ENCODE assay signal across 7 mouse cellular contexts in genomic region chr2:118926998-118927739, GRCm38 (mm10). TPM values are rescaled to one million over a fixed set of nuclear protein-coding genes. Genes with fewer than 3 reads are reported as not detected.
DNase-seq lines count a peak whose midpoint lies in the region; ATAC-seq and TF ChIP-seq lines count a peak whose summit lies in the region.

No protein-coding gene starts in this region.

- no peak for DNase-seq in lung, postnatal 0 days (ENCODE audit: low spot score)
- DNase-seq in lung, postnatal 10 days: no peak
- no peak for DNase-seq in forebrain, embryonic 14.5 days (ENCODE audit: low spot score)
- no peak for DNase-seq in gastrocnemius, postnatal 10 days
- DNase-seq in gastrocnemius, postnatal 25 days: no peak

- TF ChIP-seq POLR2A in olfactory bulb, adult 2 months (IDR thresholded peaks at IDR 0.05; ENCODE audit: insufficient read depth, low read depth, low read length): no peak

- H3K36me3 ChIP-seq in lung, postnatal 0 days (ENCODE audit: insufficient read depth, low read length): 0 out of 2 replicates have a peak, but pooled peaks cover 2% of the 10 kb centered on the region
- peaks cover 14% of the 10 kb centered on the region for H3K36me3 ChIP-seq in forebrain, embryonic 14.5 days (ENCODE audit: control insufficient read depth, insufficient read depth, low read length)
- H3K36me3 ChIP-seq in limb, embryonic 15.5 days: peaks cover 13% of the 10 kb centered on the region; the same call in 1 of the 2 replicates

- H3K9me3 ChIP-seq in lung, postnatal 0 days (ENCODE audit: low read length): no peaks in the 10 kb centered on the region
- H3K9me3 ChIP-seq in forebrain, embryonic 14.5 days (replicated peaks; ENCODE audit: control insufficient read depth, low read length): no peaks in the 10 kb centered on the region
- H3K9me3 ChIP-seq in limb, embryonic 15.5 days: no peaks in the 10 kb centered on the region

- H3K4me3 ChIP-seq in lung, postnatal 0 days (ENCODE audit: low read depth, low read length): peak overlapping the region; percentile 83
- peak overlapping the region; percentile 67 for H3K4me3 ChIP-seq in forebrain, embryonic 14.5 days (ENCODE audit: low read depth, low read length)
- peak overlapping the region; percentile 76 for H3K4me3 ChIP-seq in limb, embryonic 15.5 days
- peak overlapping the region; percentile 52 for H3K4me3 ChIP-seq in olfactory bulb, adult 2 months (ENCODE audit: insufficient read depth, low read depth, low read length)

- no peak for TF ChIP-seq EP300 in lung, postnatal 0 days (IDR thresholded peaks at IDR 0.05)

- ATAC-seq in lung, postnatal 0 days: no peak
- no peak for ATAC-seq in forebrain, embryonic 14.5 days
- ATAC-seq in limb, embryonic 15.5 days (ENCODE audit: insufficient number of reproducible peaks, low FRiP score, low TSS enrichment, low read depth): no peak

- H3K4me2 ChIP-seq in lung, postnatal 0 days (replicated peaks; ENCODE audit: low read depth, low read length): peak overlapping the region; percentile 97
- H3K4me2 ChIP-seq in forebrain, embryonic 14.5 days (ENCODE audit: low read length): peak overlapping the region; percentile 97
- H3K4me2 ChIP-seq in limb, embryonic 15.5 days: peak overlapping the region; percentile 79

- 25% methylated on average over 31 of the region's 31 CpGs for WGBS in lung, postnatal 0 days
- WGBS in forebrain, embryonic 14.5 days: 37% methylated on average over 31 of the region's 31 CpGs
- WGBS in limb, embryonic 15.5 days: 20% methylated on average over 31 of the region's 31 CpGs
- WGBS in olfactory bulb, adult 2 months: 66% methylated on average over 31 of the region's 31 CpGs

- H3K27ac ChIP-seq in lung, postnatal 0 days (ENCODE audit: low read length): 0 out of 2 replicates have a peak overlapping the region, but pooled peaks have one; percentile 51
- no peak overlapping the region for H3K27ac ChIP-seq in forebrain, embryonic 14.5 days (ENCODE audit: low read depth, low read length)
- peak overlapping the region; percentile 78 for H3K27ac ChIP-seq in limb, embryonic 15.5 days
- no peak overlapping the region for H3K27ac ChIP-seq in olfactory bulb, adult 2 months (ENCODE audit: insufficient read depth, low read depth, low read length)

- H3K9ac ChIP-seq in lung, postnatal 0 days (replicated peaks; ENCODE audit: low read depth): peak overlapping the region; percentile 66
- peak overlapping the region; percentile 79 for H3K9ac ChIP-seq in forebrain, embryonic 14.5 days (ENCODE audit: low read length)
- H3K9ac ChIP-seq in limb, embryonic 15.5 days: peak overlapping the region; percentile 88

- no peaks in the 10 kb centered on the region for H3K27me3 ChIP-seq in lung, postnatal 0 days (replicated peaks; ENCODE audit: insufficient read depth, low read length)
- H3K27me3 ChIP-seq in forebrain, embryonic 14.5 days (replicated peaks; ENCODE audit: control insufficient read depth, insufficient read depth, low read length): no peaks in the 10 kb centered on the region
- H3K27me3 ChIP-seq in limb, embryonic 15.5 days: no peaks in the 10 kb centered on the region

- H3K4me1 ChIP-seq in lung, postnatal 0 days (ENCODE audit: insufficient read depth, low read depth, low read length): peaks cover 11% of the 10 kb centered on the region; the same call in 1 of the 2 replicates
- H3K4me1 ChIP-seq in forebrain, embryonic 14.5 days (ENCODE audit: control insufficient read depth, insufficient read depth, low read length): peaks cover 11% of the 10 kb centered on the region
- H3K4me1 ChIP-seq in limb, embryonic 15.5 days: peaks cover 29% of the 10 kb centered on the region
- peaks cover 27% of the 10 kb centered on the region for H3K4me1 ChIP-seq in olfactory bulb, adult 2 months (ENCODE audit: control insufficient read depth, insufficient read depth, low read length)

- TF ChIP-seq CTCF in lung, postnatal 0 days (IDR thresholded peaks at IDR 0.05): no peak
- no peak for TF ChIP-seq CTCF in olfactory bulb, adult 2 months (IDR thresholded peaks at IDR 0.05; ENCODE audit: insufficient read depth, low read depth, low read length)

RNA-seq across cellular contexts. Expression of gene Chst14, which starts 0.9 kb away (rescaled TPM):
- 20.8 and 22.0 TPM in 2 replicates for polyA plus RNA-seq in lung, postnatal 0 days (2015; fragmentation: Nextera tagmentation; extraction: Ambion mirVana)
- polyA plus RNA-seq in forebrain, embryonic 14.5 days (2014; fragmentation: Nextera tagmentation; extraction: Ambion mirVana): 7.1 and 7.4 TPM in 2 replicates
- polyA plus RNA-seq in limb, embryonic 15.5 days (2015; fragmentation: Nextera tagmentation; extraction: Ambion mirVana): 41.2 and 47.0 TPM in 2 replicates
- not detected in 2 replicates for polyA plus RNA-seq in olfactory bulb, adult 2 months (2012; ENCODE audit: insufficient read depth, insufficient read length, low replicate concordance, missing spikeins)
- 10 to 100 TPM in 1 of 2 experiments, 1 to 10 TPM in 1; 9.8 to 11.3 TPM for total RNA-seq in gastrocnemius, postnatal 10 days (2021)
- total RNA-seq in gastrocnemius, postnatal 25 days (2021): 1 to 10 TPM; 2.8 TPM

RNA-seq across cellular contexts. Expression of gene Bahd1, which starts 27.0 kb away (rescaled TPM):
- 5.1 and 5.4 TPM in 2 replicates for polyA plus RNA-seq in lung, postnatal 0 days (2015; fragmentation: Nextera tagmentation; extraction: Ambion mirVana)
- polyA plus RNA-seq in forebrain, embryonic 14.5 days (2014; fragmentation: Nextera tagmentation; extraction: Ambion mirVana): 2.0 and 2.1 TPM in 2 replicates
- 5.7 and 6.4 TPM in 2 replicates for polyA plus RNA-seq in limb, embryonic 15.5 days (2015; fragmentation: Nextera tagmentation; extraction: Ambion mirVana)
- not detected in 2 replicates for polyA plus RNA-seq in olfactory bulb, adult 2 months (2012; ENCODE audit: insufficient read depth, insufficient read length, low replicate concordance, missing spikeins)
- total RNA-seq in gastrocnemius, postnatal 10 days (2021): 1 to 10 TPM; 4.8 to 7.4 TPM
- total RNA-seq in gastrocnemius, postnatal 25 days (2021): 1 to 10 TPM; 4.2 TPM

Comparison
In these comparisons a context has a peak if more than half of its experiments do, and no peak if none do; other contexts are left out.
1. H3K27ac ChIP-seq: peak in lung, postnatal 0 days (single experiment) and limb, embryonic 15.5 days (single experiment); none in forebrain, embryonic 14.5 days (single experiment) and olfactory bulb, adult 2 months (single experiment).
2. Peak in every context shown above with its lines, with median percentiles within 50 percentile points of each other: H3K4me2 ChIP-seq, H3K4me3 ChIP-seq and H3K9ac ChIP-seq.